Mouse (Mus musculus): Measurements from ENCODE around the gene Kif14. TPM values are rescaled to one million over a fixed set of nuclear protein-coding genes. Genes with fewer than 3 reads are reported as not detected.
A peak's percentile ranks its signal among the peaks of the same experiment; 100 is the strongest.
"Not testable (repeated sequence)": the region's sequence is repeated elsewhere in the genome, so short reads cannot be mapped to it uniquely, and the experiment has no call there.

Kif14 gene
- polyA plus RNA-seq, 1 experiment from 2014 or later: 5.5 TPM

- Histone ChIP-seq H3K9me3 (replicated peaks; ENCODE audit: control insufficient read depth, low read length) (no peaks in the 10 kb centered on the region), H3K4me1 (ENCODE audit: control insufficient read depth, low read depth, low read length) (peaks cover 8% of the 10 kb centered on the region), H3K27me3 (ENCODE audit: control insufficient read depth, insufficient read depth, low read depth, low read length) (no peaks in the 10 kb centered on the region; the same call in 1 of the 2 replicates), H3K36me3 (ENCODE audit: control insufficient read depth, insufficient read depth) (no peaks in the 10 kb centered on the region), H3K4me3 (ENCODE audit: low read depth, low read length) (no peak overlapping the region), H3K4me2 (ENCODE audit: low read depth, low read length) (no peak overlapping the region), H3K27ac (ENCODE audit: low read length) (no peak overlapping the region), H3K9ac (ENCODE audit: low read depth, low read length) (no peak overlapping the region)
- ATAC-seq (ENCODE audit: low read depth): no peak
- WGBS (ENCODE audit: insufficient replicate concordance): 59% methylated on average over 10 of the region's 10 CpGs
These were observed 3.7 kb upstream of the Kif14 start for GRCm38 (mm10) chr1:136462443-136462842.

DNA sequence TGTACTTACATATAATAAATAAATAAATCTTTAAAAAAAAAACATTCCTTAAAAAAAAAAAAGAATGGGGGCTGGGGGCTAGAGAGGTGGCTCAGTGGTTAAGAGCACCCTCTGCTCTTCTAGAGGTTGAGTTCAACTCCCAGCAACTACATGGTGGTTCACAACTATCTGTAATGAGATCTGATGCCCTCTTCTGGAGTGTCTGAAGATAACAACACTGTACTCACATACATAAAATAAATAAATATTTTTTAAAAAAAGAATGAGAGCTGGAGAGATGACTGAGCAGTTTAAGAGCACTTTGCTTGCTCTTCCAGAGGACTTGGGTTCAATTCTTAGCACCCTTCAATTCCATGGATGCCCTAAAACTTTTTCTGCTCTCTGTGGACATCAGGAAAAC is 975 bp upstream of the Kif14 start:
- no peak overlapping the region for H3K9ac ChIP-seq (ENCODE audit: low read depth, low read length)
- H3K9me3 ChIP-seq (replicated peaks; ENCODE audit: control insufficient read depth, low read length): no peaks in the 10 kb centered on the region
- no peak overlapping the region for H3K27ac ChIP-seq (ENCODE audit: low read length)
- no peak for ATAC-seq (ENCODE audit: low read depth)
- no peak overlapping the region for H3K4me3 ChIP-seq (ENCODE audit: low read depth, low read length)
- peaks cover 22% of the 10 kb centered on the region for H3K36me3 ChIP-seq (ENCODE audit: control insufficient read depth, insufficient read depth)
- H3K4me1 ChIP-seq (ENCODE audit: control insufficient read depth, low read depth, low read length): peaks cover 26% of the 10 kb centered on the region
- no peaks in the 10 kb centered on the region for H3K27me3 ChIP-seq (ENCODE audit: control insufficient read depth, insufficient read depth, low read depth, low read length)
- H3K4me2 ChIP-seq (ENCODE audit: low read depth, low read length): peak overlapping the region; percentile 75; the same call in 1 of the 2 replicates

- Histone ChIP-seq H3K4me3 (ENCODE audit: low read depth, low read length) (peak overlapping the region; percentile 15), H3K36me3 (ENCODE audit: control insufficient read depth, insufficient read depth) (peaks cover 52% of the 10 kb centered on the region), H3K27ac (ENCODE audit: low read length) (no peak overlapping the region), H3K9ac (ENCODE audit: low read depth, low read length) (no peak overlapping the region), H3K4me2 (ENCODE audit: low read depth, low read length) (peak overlapping the region; percentile 40), H3K4me1 (ENCODE audit: control insufficient read depth, low read depth, low read length) (peaks cover 31% of the 10 kb centered on the region), H3K27me3 (ENCODE audit: control insufficient read depth, insufficient read depth, low read depth, low read length) (no peaks in the 10 kb centered on the region), H3K9me3 (replicated peaks; ENCODE audit: control insufficient read depth, low read length) (no peaks in the 10 kb centered on the region)
- WGBS (ENCODE audit: insufficient replicate concordance): 86% methylated on average over 4 of the region's 4 CpGs
- ATAC-seq (ENCODE audit: low read depth): no peak
These were observed 3.3 kb downstream of the Kif14 start for GRCm38 (mm10) chr1:136469408-136469807.

- peaks cover 55% of the 10 kb centered on the region for H3K36me3 ChIP-seq (ENCODE audit: control insufficient read depth, insufficient read depth)
- H3K4me2 ChIP-seq (ENCODE audit: low read depth, low read length): peak overlapping the region; percentile 40; the same call in 1 of the 2 replicates
- peak overlapping the region; percentile 6; the same call in 1 of the 2 replicates for H3K4me3 ChIP-seq (ENCODE audit: low read depth, low read length)
- no peak for ATAC-seq (ENCODE audit: low read depth)
- H3K4me1 ChIP-seq (ENCODE audit: control insufficient read depth, low read depth, low read length): peaks cover 29% of the 10 kb centered on the region
- H3K27ac ChIP-seq (ENCODE audit: low read length): no peak overlapping the region
- H3K9ac ChIP-seq (ENCODE audit: low read depth, low read length): no peak overlapping the region
- H3K27me3 ChIP-seq (ENCODE audit: control insufficient read depth, insufficient read depth, low read depth, low read length): no peaks in the 10 kb centered on the region
- 64% methylated on average over 6 of the region's 6 CpGs for WGBS (ENCODE audit: insufficient replicate concordance)
- no peaks in the 10 kb centered on the region for H3K9me3 ChIP-seq (replicated peaks; ENCODE audit: control insufficient read depth, low read length)
These were observed 4.3 kb downstream of the Kif14 start for GRCm38 (mm10) chr1:136470471-136470870.

GRCm38 (mm10) chr1:136491681-136492080 is 25.5 kb downstream of the Kif14 start:
- Histone ChIP-seq H3K27ac (ENCODE audit: low read length) (no peak overlapping the region), H3K4me1 (ENCODE audit: control insufficient read depth, low read depth, low read length) (no peaks in the 10 kb centered on the region), H3K9me3 (replicated peaks; ENCODE audit: control insufficient read depth, low read length) (no peaks in the 10 kb centered on the region), H3K4me2 (ENCODE audit: low read depth, low read length) (no peak overlapping the region), H3K9ac (ENCODE audit: low read depth, low read length) (no peak overlapping the region), H3K36me3 (ENCODE audit: control insufficient read depth, insufficient read depth) (peaks cover 75% of the 10 kb centered on the region), H3K27me3 (ENCODE audit: control insufficient read depth, insufficient read depth, low read depth, low read length) (no peaks in the 10 kb centered on the region), H3K4me3 (ENCODE audit: low read depth, low read length) (no peak overlapping the region)
- 72% methylated on average over 5 of the region's 5 CpGs for WGBS (ENCODE audit: insufficient replicate concordance)
- ATAC-seq (ENCODE audit: low read depth): peak; percentile 16; the same call in 1 of the 2 replicates

GRCm38 (mm10) chr1:136492232-136492631 is 26.1 kb downstream of the Kif14 start:
- no peak overlapping the region for H3K27ac ChIP-seq (ENCODE audit: low read length)
- no peak overlapping the region for H3K4me3 ChIP-seq (ENCODE audit: low read depth, low read length)
- H3K4me2 ChIP-seq (ENCODE audit: low read depth, low read length): no peak overlapping the region
- H3K9ac ChIP-seq (ENCODE audit: low read depth, low read length): no peak overlapping the region
- peaks cover 75% of the 10 kb centered on the region for H3K36me3 ChIP-seq (ENCODE audit: control insufficient read depth, insufficient read depth)
- ATAC-seq (ENCODE audit: low read depth): no peak
- no peaks in the 10 kb centered on the region for H3K9me3 ChIP-seq (replicated peaks; ENCODE audit: control insufficient read depth, low read length)
- 77% methylated on average over 2 of the region's 2 CpGs for WGBS (ENCODE audit: insufficient replicate concordance)
- no peaks in the 10 kb centered on the region for H3K4me1 ChIP-seq (ENCODE audit: control insufficient read depth, low read depth, low read length)
- no peaks in the 10 kb centered on the region for H3K27me3 ChIP-seq (ENCODE audit: control insufficient read depth, insufficient read depth, low read depth, low read length)

GRCm38 (mm10) chr1:136499317-136499716 is 33.2 kb downstream of the Kif14 start:
- no peak for ATAC-seq (ENCODE audit: low read depth)
- WGBS (ENCODE audit: insufficient replicate concordance): 88% methylated on average over 13 of the region's 13 CpGs
- H3K27me3 ChIP-seq (ENCODE audit: control insufficient read depth, insufficient read depth, low read depth, low read length): no peaks in the 10 kb centered on the region
- no peaks in the 10 kb centered on the region for H3K4me1 ChIP-seq (ENCODE audit: control insufficient read depth, low read depth, low read length)
- peaks cover 50% of the 10 kb centered on the region for H3K36me3 ChIP-seq (ENCODE audit: control insufficient read depth, insufficient read depth)
- no peak overlapping the region for H3K4me2 ChIP-seq (ENCODE audit: low read depth, low read length)
- no peaks in the 10 kb centered on the region for H3K9me3 ChIP-seq (replicated peaks; ENCODE audit: control insufficient read depth, low read length)
- H3K4me3 ChIP-seq (ENCODE audit: low read depth, low read length): no peak overlapping the region
- H3K27ac ChIP-seq (ENCODE audit: low read length): no peak overlapping the region
- no peak overlapping the region for H3K9ac ChIP-seq (ENCODE audit: low read depth, low read length)

DNA sequence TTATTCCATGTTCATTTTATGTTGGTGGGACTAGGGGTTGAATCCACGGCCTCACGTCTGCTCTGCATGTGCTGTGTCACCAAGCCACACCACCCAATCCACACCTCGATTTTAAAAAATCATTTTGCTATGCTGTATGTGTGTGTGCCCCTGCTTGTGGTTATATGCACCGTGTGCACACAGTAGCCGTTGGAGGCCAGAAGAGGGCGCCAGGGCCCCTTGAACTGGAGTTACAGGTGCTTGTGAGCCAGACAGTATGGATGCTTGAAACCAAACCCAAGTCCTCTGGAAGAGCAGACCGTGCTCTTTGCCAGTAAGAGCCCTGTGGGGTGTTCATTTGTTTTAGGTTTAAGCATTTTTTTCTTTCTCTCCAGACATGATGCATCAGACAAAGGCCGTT is 36.8 kb downstream of the Kif14 start:
- no peak for ATAC-seq (ENCODE audit: low read depth)
- Histone ChIP-seq H3K4me2 (ENCODE audit: low read depth, low read length) (no peak overlapping the region), H3K4me3 (ENCODE audit: low read depth, low read length) (no peak overlapping the region), H3K4me1 (ENCODE audit: control insufficient read depth, low read depth, low read length) (no peaks in the 10 kb centered on the region), H3K27me3 (ENCODE audit: control insufficient read depth, insufficient read depth, low read depth, low read length) (no peaks in the 10 kb centered on the region), H3K9me3 (replicated peaks; ENCODE audit: control insufficient read depth, low read length) (no peaks in the 10 kb centered on the region), H3K27ac (ENCODE audit: low read length) (no peak overlapping the region), H3K36me3 (ENCODE audit: control insufficient read depth, insufficient read depth) (peaks cover 28% of the 10 kb centered on the region), H3K9ac (ENCODE audit: low read depth, low read length) (no peak overlapping the region)
- WGBS (ENCODE audit: insufficient replicate concordance): 90% methylated on average over 8 of the region's 8 CpGs

DNA sequence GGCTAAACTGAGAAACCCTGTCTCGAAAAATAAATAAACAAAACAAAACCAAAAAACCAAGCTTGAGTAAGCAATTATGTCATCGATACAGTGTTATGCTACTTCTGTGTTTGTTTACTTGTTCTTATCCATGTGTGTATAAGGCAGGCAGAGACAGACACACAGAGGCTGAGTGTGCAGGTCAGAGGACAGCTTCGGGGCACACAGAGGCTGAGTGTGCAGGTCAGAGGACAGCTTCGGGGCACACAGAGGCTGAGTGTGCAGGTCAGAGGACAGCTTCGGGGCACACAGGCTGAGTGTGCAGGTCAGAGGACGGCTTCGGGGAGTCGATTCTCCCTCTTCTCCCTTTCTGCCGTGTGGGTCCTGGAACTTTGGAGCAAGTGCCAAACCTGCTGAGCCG is 40.1 kb downstream of the Kif14 start:
- peaks cover 29% of the 10 kb centered on the region for H3K36me3 ChIP-seq (ENCODE audit: control insufficient read depth, insufficient read depth)
- H3K4me3 ChIP-seq (ENCODE audit: low read depth, low read length); H3K9ac ChIP-seq (ENCODE audit: low read depth, low read length); H3K4me1 ChIP-seq (ENCODE audit: control insufficient read depth, low read depth, low read length); H3K4me2 ChIP-seq (ENCODE audit: low read depth, low read length); H3K27ac ChIP-seq (ENCODE audit: low read length); H3K27me3 ChIP-seq (ENCODE audit: control insufficient read depth, insufficient read depth, low read depth, low read length); H3K9me3 ChIP-seq (replicated peaks; ENCODE audit: control insufficient read depth, low read length): not testable (repeated sequence)
- peak; percentile 84 for ATAC-seq (ENCODE audit: low read depth)
- 81% methylated on average over 10 of the region's 10 CpGs for WGBS (ENCODE audit: insufficient replicate concordance)
